Mouse (Mus musculus): ENCODE results near the gene Zfp787. TPM values are rescaled to one million over a fixed set of nuclear protein-coding genes. Genes with fewer than 3 reads are reported as not detected.
A peak's percentile ranks its signal among the peaks of the same experiment; 100 is the strongest.

Gene Zfp787
- polyA plus RNA-seq, 1 experiment from 2014 or later: 22.5 TPM

DNA sequence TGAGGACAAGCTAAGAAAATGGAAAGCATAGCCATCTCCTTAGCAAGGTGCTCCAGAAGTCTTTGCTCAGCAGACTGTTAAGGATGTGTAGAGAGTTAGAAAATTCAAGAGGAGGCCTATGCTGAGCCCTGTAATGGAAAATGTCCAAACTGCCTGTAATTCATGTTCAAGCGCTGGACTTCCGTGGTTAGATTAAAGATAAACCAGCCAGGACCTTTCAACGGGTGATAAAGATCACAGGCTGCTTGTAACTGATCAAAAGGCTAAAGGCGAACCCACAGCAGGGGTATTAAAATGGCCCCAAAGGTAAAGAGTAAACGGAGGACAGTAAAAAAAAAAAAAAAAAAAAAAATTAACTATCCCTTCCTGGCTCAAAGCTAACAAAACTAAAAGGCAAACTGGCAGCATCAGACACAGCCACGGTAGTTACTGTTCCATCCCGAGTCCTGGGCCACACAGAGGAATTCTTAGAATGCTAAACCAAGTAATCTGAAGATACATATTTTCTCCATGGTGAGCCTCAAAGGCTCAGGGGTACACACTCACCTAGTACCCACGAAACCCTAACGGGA, 1.2 kb upstream of the Zfp787 start:
- peak overlapping the region; percentile 79 for H3K4me2 ChIP-seq (ENCODE audit: low read depth, low read length)
- ATAC-seq (replicated peaks; ENCODE audit: extremely low read depth, insufficient read depth, low FRiP score): no peak
- H3K27me3 ChIP-seq (ENCODE audit: control insufficient read depth, insufficient read depth, low read length): no peaks in the 10 kb centered on the region
- H3K4me1 ChIP-seq (ENCODE audit: control insufficient read depth, insufficient read depth, low read length): peaks cover 36% of the 10 kb centered on the region
- no peaks in the 10 kb centered on the region for H3K36me3 ChIP-seq (ENCODE audit: control insufficient read depth, insufficient read depth)
- peak overlapping the region; percentile 94 for H3K9ac ChIP-seq (ENCODE audit: low read length)
- peak overlapping the region; percentile 74; the same call in 1 of the 2 replicates for H3K4me3 ChIP-seq (ENCODE audit: low read length)
- peak overlapping the region; percentile 96; the same call in 1 of the 2 replicates for H3K27ac ChIP-seq (ENCODE audit: low read length)
- 45% methylated on average over 9 of the region's 9 CpGs for WGBS
- no peaks in the 10 kb centered on the region for H3K9me3 ChIP-seq (replicated peaks; ENCODE audit: control insufficient read depth, low read length)

DNA sequence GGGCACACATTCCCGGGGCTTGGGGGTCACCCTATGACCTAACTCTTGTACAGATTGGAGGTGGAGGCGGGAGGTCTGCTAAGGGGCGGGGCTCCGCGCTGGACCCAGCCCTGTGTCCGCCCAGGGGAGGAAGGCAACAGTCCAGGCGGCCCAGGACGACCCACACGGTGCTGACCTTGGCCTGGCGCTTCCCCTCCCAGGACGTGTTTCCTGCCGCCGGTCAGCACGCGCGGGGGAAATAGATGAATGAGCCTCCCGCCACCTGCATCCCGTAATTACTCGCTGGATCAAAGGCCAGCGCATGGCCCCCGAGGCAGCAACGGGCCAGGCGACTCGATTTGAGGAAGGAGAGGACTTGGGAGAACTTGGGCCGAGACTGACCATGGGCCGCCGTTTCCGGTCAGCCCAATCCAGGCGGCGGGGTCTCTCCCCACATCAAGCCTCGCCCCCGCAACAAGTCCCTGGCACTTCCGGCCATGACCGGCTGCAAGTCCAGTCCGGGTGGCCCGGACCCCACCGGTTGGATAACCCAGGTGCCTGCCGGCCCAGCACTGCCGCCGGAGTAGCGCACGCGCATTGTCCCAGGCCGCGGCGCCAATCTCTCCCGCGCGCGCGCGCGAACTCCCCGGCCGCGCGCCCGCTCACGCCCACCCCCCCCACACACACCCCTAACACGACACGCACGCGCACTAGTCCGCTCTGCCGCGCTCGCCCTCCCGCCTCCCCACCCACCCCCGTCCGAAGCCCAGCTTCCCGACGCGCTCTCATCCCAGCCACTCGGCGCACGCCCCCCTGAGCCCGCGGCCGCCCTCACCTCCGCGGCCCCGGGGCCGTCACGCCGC, 545 bp downstream of the Zfp787 start:
- under 1% methylated on average over 80 of the region's 85 CpGs for WGBS
- no peaks in the 10 kb centered on the region for H3K27me3 ChIP-seq (ENCODE audit: control insufficient read depth, insufficient read depth, low read length)
- H3K9ac ChIP-seq (ENCODE audit: low read length): peak overlapping the region; percentile 94
- peak overlapping the region; percentile 67 for H3K4me2 ChIP-seq (ENCODE audit: low read depth, low read length)
- peak overlapping the region; percentile 74 for H3K4me3 ChIP-seq (ENCODE audit: low read length)
- H3K27ac ChIP-seq (ENCODE audit: low read length): peak overlapping the region; percentile 96
- no peaks in the 10 kb centered on the region for H3K9me3 ChIP-seq (replicated peaks; ENCODE audit: control insufficient read depth, low read length)
- H3K4me1 ChIP-seq (ENCODE audit: control insufficient read depth, insufficient read depth, low read length): peaks cover 52% of the 10 kb centered on the region
- no peaks in the 10 kb centered on the region for H3K36me3 ChIP-seq (ENCODE audit: control insufficient read depth, insufficient read depth)
- peak; percentile 61 for ATAC-seq (replicated peaks; ENCODE audit: extremely low read depth, insufficient read depth, low FRiP score)

DNA sequence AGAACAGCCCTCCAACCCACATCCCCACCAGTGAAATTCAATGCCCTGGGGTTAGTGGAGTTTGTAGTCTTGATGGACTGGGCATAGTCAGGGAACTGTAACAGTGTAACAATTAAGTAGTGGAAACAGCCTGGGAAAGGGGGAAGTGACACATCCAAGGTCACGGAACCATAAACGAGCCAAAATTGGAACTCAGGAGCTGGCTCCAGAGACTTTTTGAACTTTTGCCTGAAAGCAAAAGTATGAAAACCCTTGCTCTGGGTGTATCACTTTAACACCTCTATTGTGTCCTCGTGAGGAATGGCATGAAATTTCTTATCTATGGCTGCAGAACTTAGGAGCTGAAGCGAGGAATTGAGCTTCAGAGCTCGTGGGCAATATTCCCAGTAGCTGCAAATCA, 1.6 kb downstream of the Zfp787 start:
- 37% methylated on average over 5 of the region's 5 CpGs for WGBS
- Histone ChIP-seq H3K36me3 (ENCODE audit: control insufficient read depth, insufficient read depth) (no peaks in the 10 kb centered on the region), H3K27me3 (ENCODE audit: control insufficient read depth, insufficient read depth, low read length) (no peaks in the 10 kb centered on the region), H3K4me1 (ENCODE audit: control insufficient read depth, insufficient read depth, low read length) (peaks cover 57% of the 10 kb centered on the region), H3K4me3 (ENCODE audit: low read length) (peak overlapping the region; percentile 74), H3K27ac (ENCODE audit: low read length) (peak overlapping the region; percentile 96), H3K9ac (ENCODE audit: low read length) (peak overlapping the region; percentile 94), H3K9me3 (replicated peaks; ENCODE audit: control insufficient read depth, low read length) (no peaks in the 10 kb centered on the region), H3K4me2 (ENCODE audit: low read depth, low read length) (peak overlapping the region; percentile 67)
- no peak for ATAC-seq (replicated peaks; ENCODE audit: extremely low read depth, insufficient read depth, low FRiP score)

DNA sequence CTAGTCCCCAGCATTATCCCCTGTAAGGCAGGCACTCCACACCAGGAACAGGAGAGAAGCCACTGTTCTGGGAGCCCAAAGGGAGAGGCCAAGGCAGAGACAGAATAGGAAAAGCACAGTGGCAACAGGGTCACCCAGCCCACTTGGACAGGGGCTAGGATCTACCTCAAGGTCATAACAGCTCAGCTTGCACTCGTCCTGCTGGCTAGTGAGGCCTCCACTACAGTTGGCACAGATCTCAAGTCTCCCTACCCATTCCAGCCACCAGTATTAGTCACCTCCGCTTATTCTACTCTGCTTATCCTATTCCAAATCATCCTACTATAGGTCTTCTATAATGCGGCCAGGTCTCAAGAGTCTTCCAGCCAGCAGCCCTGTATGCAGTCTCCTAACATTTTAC, 2.7 kb downstream of the Zfp787 start:
- no peaks in the 10 kb centered on the region for H3K36me3 ChIP-seq (ENCODE audit: control insufficient read depth, insufficient read depth)
- peak overlapping the region; percentile 67; the same call in 1 of the 2 replicates for H3K4me2 ChIP-seq (ENCODE audit: low read depth, low read length)
- WGBS: 64% methylated on average over 3 of the region's 3 CpGs
- H3K4me1 ChIP-seq (ENCODE audit: control insufficient read depth, insufficient read depth, low read length): peaks cover 68% of the 10 kb centered on the region
- H3K9me3 ChIP-seq (replicated peaks; ENCODE audit: control insufficient read depth, low read length): no peaks in the 10 kb centered on the region
- H3K9ac ChIP-seq (ENCODE audit: low read length): peak overlapping the region; percentile 94; the same call in 1 of the 2 replicates
- H3K27me3 ChIP-seq (ENCODE audit: control insufficient read depth, insufficient read depth, low read length): no peaks in the 10 kb centered on the region
- H3K4me3 ChIP-seq (ENCODE audit: low read length): no peak overlapping the region
- ATAC-seq (replicated peaks; ENCODE audit: extremely low read depth, insufficient read depth, low FRiP score): no peak
- peak overlapping the region; percentile 96; the same call in 1 of the 2 replicates for H3K27ac ChIP-seq (ENCODE audit: low read length)

DNA sequence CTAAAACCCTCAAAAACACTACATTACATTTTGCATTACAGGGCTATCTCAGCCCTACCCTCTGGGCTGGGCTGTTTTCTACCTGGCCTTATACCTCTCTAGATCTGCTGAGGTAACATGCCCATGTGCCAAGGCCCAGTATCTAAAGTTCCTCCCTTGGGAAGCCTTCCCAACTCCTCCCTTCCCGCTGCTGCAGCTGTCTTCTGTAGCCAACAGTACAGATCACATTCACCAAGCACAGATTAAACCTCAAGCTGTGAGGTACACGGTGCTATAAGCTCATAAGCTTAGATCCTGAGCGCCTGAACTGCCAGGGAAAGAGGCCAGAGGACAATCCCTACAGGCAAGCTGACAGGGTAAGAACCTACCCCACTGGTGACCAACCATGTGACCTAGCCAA, 3.8 kb downstream of the Zfp787 start:
- Histone ChIP-seq H3K4me1 (ENCODE audit: control insufficient read depth, insufficient read depth, low read length) (peaks cover 75% of the 10 kb centered on the region), H3K4me3 (ENCODE audit: low read length) (no peak overlapping the region), H3K9me3 (replicated peaks; ENCODE audit: control insufficient read depth, low read length) (no peaks in the 10 kb centered on the region), H3K36me3 (ENCODE audit: control insufficient read depth, insufficient read depth) (no peaks in the 10 kb centered on the region), H3K9ac (ENCODE audit: low read length) (no peak overlapping the region), H3K27me3 (ENCODE audit: control insufficient read depth, insufficient read depth, low read length) (no peaks in the 10 kb centered on the region), H3K27ac (ENCODE audit: low read length) (no peak overlapping the region), H3K4me2 (ENCODE audit: low read depth, low read length) (no peak overlapping the region)
- WGBS: 72% methylated on average over 3 of the region's 3 CpGs
- ATAC-seq (replicated peaks; ENCODE audit: extremely low read depth, insufficient read depth, low FRiP score): no peak

DNA sequence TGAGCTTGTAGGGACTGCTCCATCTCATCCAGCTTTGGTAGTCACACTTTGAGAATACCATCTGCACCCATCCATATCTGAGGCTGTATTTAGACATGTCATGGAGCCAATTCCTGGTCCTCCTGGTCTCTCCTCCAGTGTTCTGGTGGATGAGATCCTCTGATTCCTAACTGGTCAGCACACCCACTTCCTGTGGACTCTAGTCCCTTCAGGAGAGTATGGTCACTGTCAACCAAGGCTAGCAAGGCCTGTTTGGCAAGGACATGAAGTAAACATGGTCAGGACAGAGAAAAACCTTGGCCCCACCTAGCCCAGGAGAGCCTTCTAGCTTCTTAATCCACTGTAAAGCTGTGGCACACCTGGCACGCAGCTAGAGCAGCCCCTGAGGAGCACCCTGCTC, 4.5 kb downstream of the Zfp787 start:
- H3K36me3 ChIP-seq (ENCODE audit: control insufficient read depth, insufficient read depth): no peaks in the 10 kb centered on the region
- no peak overlapping the region for H3K4me2 ChIP-seq (ENCODE audit: low read depth, low read length)
- no peak overlapping the region for H3K27ac ChIP-seq (ENCODE audit: low read length)
- no peak for ATAC-seq (replicated peaks; ENCODE audit: extremely low read depth, insufficient read depth, low FRiP score)
- 0 out of 2 replicates have a peak overlapping the region, but pooled peaks have one; percentile 6 for H3K9ac ChIP-seq (ENCODE audit: low read length)
- 94% methylated on average over 1 of the region's 1 CpGs for WGBS
- no peaks in the 10 kb centered on the region for H3K27me3 ChIP-seq (ENCODE audit: control insufficient read depth, insufficient read depth, low read length)
- no peak overlapping the region for H3K4me3 ChIP-seq (ENCODE audit: low read length)
- H3K9me3 ChIP-seq (replicated peaks; ENCODE audit: control insufficient read depth, low read length): no peaks in the 10 kb centered on the region
- H3K4me1 ChIP-seq (ENCODE audit: control insufficient read depth, insufficient read depth, low read length): peaks cover 77% of the 10 kb centered on the region

DNA sequence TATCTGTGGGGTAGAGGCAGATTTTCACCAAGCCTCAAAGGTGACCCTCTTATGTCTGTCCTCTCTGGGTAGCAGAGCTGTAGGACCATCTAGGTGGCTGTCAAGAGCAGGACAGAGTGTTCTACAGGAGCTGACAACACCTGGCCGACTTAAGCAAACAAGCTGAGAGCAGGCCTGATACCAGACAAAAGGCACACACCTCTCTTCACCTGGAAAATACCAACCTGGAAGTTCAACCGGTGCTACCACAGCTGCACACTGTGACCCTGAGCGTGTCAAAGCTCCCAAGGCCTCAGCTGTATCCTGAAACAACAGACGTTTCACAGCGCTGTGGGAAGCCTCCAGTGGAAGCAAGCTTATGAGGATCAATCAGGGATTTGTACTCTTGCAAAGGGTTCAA, 8.1 kb downstream of the Zfp787 start:
- WGBS: 54% methylated on average over 5 of the region's 5 CpGs
- no peak for ATAC-seq (replicated peaks; ENCODE audit: extremely low read depth, insufficient read depth, low FRiP score)
- peak overlapping the region; percentile 24 for H3K9ac ChIP-seq (ENCODE audit: low read length)
- no peaks in the 10 kb centered on the region for H3K36me3 ChIP-seq (ENCODE audit: control insufficient read depth, insufficient read depth)
- H3K9me3 ChIP-seq (replicated peaks; ENCODE audit: control insufficient read depth, low read length): no peaks in the 10 kb centered on the region
- H3K4me3 ChIP-seq (ENCODE audit: low read length): no peak overlapping the region
- H3K4me2 ChIP-seq (ENCODE audit: low read depth, low read length): no peak overlapping the region
- peak overlapping the region; percentile 82 for H3K27ac ChIP-seq (ENCODE audit: low read length)
- peaks cover 88% of the 10 kb centered on the region for H3K4me1 ChIP-seq (ENCODE audit: control insufficient read depth, insufficient read depth, low read length)
- no peaks in the 10 kb centered on the region for H3K27me3 ChIP-seq (ENCODE audit: control insufficient read depth, insufficient read depth, low read length)

DNA sequence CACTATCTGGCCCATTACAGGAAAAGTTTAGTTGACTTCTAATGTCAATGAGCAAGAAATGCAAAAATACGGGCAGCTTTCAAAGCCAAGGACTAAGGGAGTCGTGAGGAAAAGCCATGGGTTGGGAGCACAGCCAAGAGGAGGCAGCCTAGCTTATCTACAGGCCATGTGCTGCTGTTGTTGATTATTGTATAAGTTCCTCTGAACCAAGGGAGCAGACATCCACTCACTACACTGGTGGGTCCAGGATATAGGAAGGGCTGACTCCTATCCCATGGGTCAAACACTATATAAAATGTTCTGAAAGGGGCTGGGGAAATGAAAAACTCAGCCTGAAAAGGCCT, 8.8 kb downstream of the Zfp787 start:
- peaks cover 82% of the 10 kb centered on the region for H3K4me1 ChIP-seq (ENCODE audit: control insufficient read depth, insufficient read depth, low read length)
- H3K9me3 ChIP-seq (replicated peaks; ENCODE audit: control insufficient read depth, low read length): no peaks in the 10 kb centered on the region
- ATAC-seq (replicated peaks; ENCODE audit: extremely low read depth, insufficient read depth, low FRiP score): peak; percentile 49; the same call in 1 of the 2 replicates
- 8% methylated on average over 2 of the region's 2 CpGs for WGBS
- H3K4me2 ChIP-seq (ENCODE audit: low read depth, low read length): peak overlapping the region; percentile 19
- peak overlapping the region; percentile 24 for H3K9ac ChIP-seq (ENCODE audit: low read length)
- H3K4me3 ChIP-seq (ENCODE audit: low read length): no peak overlapping the region
- H3K27me3 ChIP-seq (ENCODE audit: control insufficient read depth, insufficient read depth, low read length): no peaks in the 10 kb centered on the region
- H3K27ac ChIP-seq (ENCODE audit: low read length): peak overlapping the region; percentile 82
- H3K36me3 ChIP-seq (ENCODE audit: control insufficient read depth, insufficient read depth): no peaks in the 10 kb centered on the region
